Mouse (Mus musculus): Measurements from ENCODE around the gene Cox11.

DNA sequence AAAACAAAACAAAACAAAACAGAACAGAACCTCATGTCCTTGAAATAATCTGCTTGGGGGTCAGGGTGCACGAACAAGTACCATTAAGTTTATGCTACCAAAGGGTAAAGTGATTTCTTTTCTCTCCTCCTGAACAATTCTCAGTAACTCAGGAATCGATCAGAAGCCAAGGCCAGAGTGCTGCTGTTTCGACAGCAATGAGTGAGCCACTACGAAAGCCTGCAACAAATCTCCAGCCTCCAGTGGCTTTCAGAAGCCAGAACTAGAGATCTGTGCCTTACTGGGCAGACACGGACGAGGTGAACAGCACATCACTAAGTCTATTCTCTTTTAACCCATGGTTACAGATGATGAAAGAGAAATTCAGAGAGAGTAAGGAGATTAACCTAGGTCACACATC lies 47.2 kb downstream of the Cox11 start:
- TF ChIP-seq CTCF (IDR thresholded peaks at IDR 0.05) (no peak), EP300 (IDR thresholded peaks at IDR 0.05) (no peak)

Data from lung, postnatal 0 days (tissue).